Mouse (Mus musculus) induced T-regulatory cell, adult 2 months (primary cell): ENCODE data around the gene Cic.
A peak's percentile ranks its signal among the peaks of the same experiment; 100 is the strongest.

Source experiments
- DNase-seq: peaks from one replicate; pipeline ENCODE4 v3.0.0-alpha.2; 2012; ENCODE audit warnings: low read depth

Cic gene

GRCm38 (mm10) chr7:25282731-25283211 is 15.3 kb downstream of the Cic start:
- DNase-seq, result peak; percentile 65

- DNase-seq, result no peak
These were observed 16.1 kb downstream of the Cic start for GRCm38 (mm10) chr7:25283637-25284036.

GRCm38 (mm10) chr7:25284171-25284570 is 16.7 kb downstream of the Cic start:
- DNase-seq, result no peak

- DNase-seq, result peak; percentile 5
These were observed 17.3 kb downstream of the Cic start for GRCm38 (mm10) chr7:25284766-25285165.

GRCm38 (mm10) chr7:25285511-25286238 is 18.2 kb downstream of the Cic start:
- no peak for DNase-seq

GRCm38 (mm10) chr7:25286989-25287388 is 19.5 kb downstream of the Cic start:
- no peak for DNase-seq

GRCm38 (mm10) chr7:25288011-25288410 is 20.5 kb downstream of the Cic start:
- DNase-seq, result no peak

- no peak for DNase-seq
These were observed 21.2 kb downstream of the Cic start for GRCm38 (mm10) chr7:25288721-25289120.

- peak; percentile 19 for DNase-seq
These were observed 22.4 kb downstream of the Cic start for GRCm38 (mm10) chr7:25289925-25290324.

- DNase-seq, result no peak
These were observed 23.0 kb downstream of the Cic start for GRCm38 (mm10) chr7:25290463-25290862.

- no peak for DNase-seq
These were observed 23.4 kb downstream of the Cic start for GRCm38 (mm10) chr7:25290911-25291310.

- DNase-seq, result no peak
These were observed 24.6 kb downstream of the Cic start for GRCm38 (mm10) chr7:25292107-25292506.

- no peak for DNase-seq
These were observed 25.8 kb downstream of the Cic start for GRCm38 (mm10) chr7:25293191-25293739.

GRCm38 (mm10) chr7:25294495-25294894 is 27.0 kb downstream of the Cic start:
- no peak for DNase-seq

- no peak for DNase-seq
These were observed 27.6 kb downstream of the Cic start for GRCm38 (mm10) chr7:25294960-25295722.

GRCm38 (mm10) chr7:25296945-25297453 is 29.5 kb downstream of the Cic start:
- peak; percentile 59 for DNase-seq

GRCm38 (mm10) chr7:25297454-25298325 is 30.2 kb downstream of the Cic start, which contains the start of gene Pafah1b3:
Gene Pafah1b3 (minus strand): TSS chr7:25297986.
- DNase-seq, result peak; percentile 72

- DNase-seq, result no peak
These were observed 33.6 kb downstream of the Cic start, which contains the start of gene Prr19 for GRCm38 (mm10) chr7:25301063-25301462. Gene Prr19 (plus strand): TSS chr7:25301411.

GRCm38 (mm10) chr7:25303003-25303684 is 35.6 kb downstream of the Cic start:
- DNase-seq, result no peak

GRCm38 (mm10) chr7:25303685-25304006 is 36.1 kb downstream of the Cic start:
- DNase-seq, result no peak

GRCm38 (mm10) chr7:25305481-25305880 is 38.0 kb downstream of the Cic start:
- no peak for DNase-seq
